Mouse (Mus musculus) thymus, postnatal 36 days (tissue): ENCODE data around the gene Lmln.
A peak's percentile ranks its signal among the peaks of the same experiment; 100 is the strongest.
"Not testable (repeated sequence)": the region's sequence is repeated elsewhere in the genome, so short reads cannot be mapped to it uniquely, and the experiment has no call there.

ENCODE experiments used
- DNase-seq, 2 experiments: peaks; one replicate each; pipeline ENCODE4 v3.0.0; 2022; ENCODE audit warnings: mixed read lengths in 2 of 2

The Lmln gene

DNA sequence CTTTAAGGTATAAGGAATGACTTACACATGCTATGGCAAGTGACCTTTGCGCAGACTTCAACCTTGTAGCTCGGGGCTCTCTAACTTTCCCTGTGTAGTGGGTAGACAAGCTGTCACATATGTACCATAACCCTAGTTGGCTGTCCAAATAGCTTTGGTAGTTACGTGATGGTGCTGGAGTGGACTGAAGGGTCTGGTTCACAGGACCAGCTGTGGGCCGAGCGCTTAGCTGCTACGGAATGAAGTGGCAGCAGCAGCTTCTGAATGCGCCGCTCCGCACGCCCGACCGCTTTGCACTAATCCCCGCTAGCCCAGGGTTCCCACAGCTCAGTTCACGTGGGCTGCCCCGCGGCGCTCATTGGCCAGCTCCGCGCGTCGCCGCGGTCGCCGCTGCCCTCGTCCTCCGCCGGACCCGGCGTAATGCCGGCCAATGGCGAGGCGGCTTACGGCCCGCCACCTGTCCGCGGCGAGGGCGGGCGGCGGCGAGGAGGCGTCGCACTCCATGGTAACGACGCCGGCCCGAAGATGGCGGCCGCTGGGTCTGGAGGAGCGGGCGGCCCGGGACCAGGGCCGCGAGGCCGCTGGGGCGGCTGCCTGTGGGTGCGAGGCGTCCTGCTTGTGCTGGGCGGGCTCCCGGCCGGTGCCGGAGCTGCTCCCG lies at the start of gene Lmln:
Gene Lmln (plus strand): TSS at position 498 of the 658 bp plus-strand sequence.
- peak; percentile 62 to 68 for DNase-seq

DNA sequence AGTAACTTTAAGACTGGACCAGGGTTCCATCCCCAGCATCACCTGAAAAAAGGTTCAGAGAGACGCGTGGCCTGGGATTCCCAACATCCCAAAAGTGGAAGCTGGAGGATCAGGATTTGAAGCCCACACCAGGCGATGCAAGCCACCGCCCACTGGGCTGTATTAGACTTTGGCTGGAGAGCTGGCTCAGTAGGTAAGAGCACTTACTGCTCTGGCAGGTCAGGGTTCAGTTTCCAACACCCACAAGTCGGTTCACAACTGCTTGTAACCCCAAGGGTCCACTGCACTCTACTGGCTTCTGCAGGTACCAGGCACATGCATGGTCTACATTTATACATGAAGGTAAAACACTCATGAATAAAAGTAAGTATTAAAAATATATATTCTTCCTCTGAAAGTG lies 48.5 kb upstream of the Lmln start:
- no peak for DNase-seq

DNA sequence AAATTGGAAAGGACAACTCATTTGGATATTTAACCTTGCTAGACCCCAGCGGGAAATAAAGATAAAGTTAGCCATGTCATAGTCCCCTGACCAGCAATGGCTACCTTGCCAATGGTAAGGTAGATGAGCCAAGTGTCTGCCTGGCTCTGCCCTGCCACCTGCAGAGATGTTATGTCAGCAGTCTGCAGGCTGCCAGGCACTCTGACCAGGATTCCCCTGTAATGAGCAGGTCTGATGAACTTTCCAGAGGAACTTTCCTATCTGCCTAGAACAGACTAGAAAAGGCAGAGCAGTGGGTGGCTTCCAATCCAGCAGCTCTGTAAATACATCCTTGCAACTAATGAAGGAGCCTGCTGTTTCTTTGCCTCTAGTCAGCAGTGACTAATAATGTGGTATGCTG lies 47.4 kb upstream of the Lmln start:
- DNase-seq = no peak

DNA sequence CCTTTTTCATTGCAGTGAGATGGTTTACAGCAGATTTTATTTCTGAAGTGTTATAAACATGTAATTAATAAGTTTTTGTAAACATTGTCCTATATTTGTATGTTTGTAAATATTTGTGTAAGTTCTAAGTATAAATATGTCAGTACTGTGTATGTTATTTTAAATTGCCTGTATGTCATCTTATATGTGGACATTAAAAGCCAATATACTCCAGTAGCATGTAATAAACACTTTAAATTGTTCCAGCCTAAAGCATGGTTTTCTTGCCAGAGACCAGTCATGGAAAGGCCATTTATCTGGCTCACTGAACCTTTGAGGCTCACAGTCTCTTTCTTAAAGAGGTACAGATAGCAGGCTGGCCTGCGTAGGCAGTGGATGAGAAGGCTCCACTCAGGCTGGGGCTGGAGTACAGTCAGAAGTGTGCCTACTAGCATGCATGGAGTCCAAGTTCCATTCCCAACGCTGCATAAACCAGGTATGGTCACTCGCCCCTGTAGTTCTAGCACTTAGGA lies 46.9 kb upstream of the Lmln start:
- no peak for DNase-seq

DNA sequence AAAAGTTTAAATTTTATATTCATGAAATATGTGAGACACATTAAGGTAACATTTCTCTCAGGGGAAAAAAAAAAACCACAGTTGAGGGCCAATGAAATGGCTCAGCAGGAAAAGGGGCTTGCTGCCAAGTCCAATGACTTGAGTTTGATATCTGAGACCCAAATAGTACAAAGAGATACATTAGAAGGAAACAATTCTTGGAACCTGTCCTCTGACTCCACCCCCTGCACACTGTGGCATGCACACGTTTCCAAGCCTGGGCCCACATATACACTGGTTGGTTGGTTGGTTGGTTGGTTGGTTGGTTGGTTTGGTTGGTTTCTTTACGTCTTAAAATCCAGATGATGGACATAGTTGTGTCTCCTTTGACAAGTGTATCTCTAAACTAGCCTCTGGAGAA lies 46.3 kb upstream of the Lmln start:
- no peak for DNase-seq

DNA sequence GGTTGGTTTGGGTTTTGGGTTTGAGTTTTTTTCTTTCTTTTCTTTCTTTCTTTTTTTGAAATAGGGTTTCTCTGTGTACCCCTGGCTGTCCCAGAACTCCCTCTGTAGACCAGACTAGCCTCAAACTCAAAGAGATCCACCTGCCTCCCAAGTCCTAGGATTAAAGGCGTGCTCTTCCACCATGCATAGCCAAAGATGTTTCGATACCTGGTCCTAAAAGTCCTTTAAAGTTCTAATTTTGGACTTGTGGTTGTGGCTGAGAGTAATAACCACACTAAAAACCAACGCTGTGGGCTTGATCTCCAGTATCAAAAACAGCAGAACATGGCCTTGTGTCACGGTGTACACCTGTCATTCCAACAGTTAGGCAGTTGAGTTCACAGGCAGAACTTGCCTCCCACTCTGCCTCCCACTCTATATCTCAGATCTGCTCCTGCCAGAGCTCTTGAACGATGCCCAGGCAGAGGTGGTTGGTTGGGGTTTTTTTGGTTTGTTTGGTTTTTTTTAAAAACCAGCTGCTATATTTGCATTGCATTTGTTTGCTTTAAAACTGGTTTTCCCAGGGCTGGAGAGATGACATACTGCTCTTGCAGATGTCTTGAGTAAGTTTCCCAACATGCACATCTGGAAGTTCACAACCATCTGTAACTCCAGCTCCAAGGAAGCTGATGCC lies 44.5 kb upstream of the Lmln start:
- DNase-seq = no peak

DNA sequence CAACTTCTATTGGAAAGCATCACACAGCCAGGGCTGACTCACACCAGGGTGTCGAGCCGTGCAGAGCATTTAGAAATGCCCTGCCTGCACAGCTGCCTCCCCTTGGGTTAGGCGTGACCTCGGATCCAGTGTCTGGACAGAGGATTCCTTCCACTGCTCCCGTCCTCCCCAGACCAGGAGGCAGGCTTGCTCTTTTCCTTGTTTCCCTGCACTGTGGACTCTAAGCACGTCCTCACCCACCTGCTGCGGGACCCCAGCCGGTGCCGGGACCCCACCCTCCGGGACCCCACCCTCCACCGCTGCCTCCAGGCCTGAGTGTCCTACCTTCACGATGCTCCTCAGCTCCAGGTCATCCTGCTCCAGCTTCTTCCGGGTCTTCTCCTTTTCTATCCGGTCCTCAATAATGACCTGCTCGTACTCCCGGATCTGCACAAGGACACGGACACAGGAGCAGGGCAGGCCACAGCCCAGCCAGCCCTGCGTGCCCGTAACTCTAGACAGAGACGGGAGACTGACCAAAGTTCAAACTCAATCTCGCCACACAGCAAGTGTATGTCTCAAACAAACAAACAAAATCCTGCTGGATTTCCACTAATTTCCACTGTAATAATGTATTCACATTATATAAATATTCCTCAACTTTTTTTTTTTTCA lies 43.1 kb upstream of the Lmln start:
- DNase-seq = no peak

DNA sequence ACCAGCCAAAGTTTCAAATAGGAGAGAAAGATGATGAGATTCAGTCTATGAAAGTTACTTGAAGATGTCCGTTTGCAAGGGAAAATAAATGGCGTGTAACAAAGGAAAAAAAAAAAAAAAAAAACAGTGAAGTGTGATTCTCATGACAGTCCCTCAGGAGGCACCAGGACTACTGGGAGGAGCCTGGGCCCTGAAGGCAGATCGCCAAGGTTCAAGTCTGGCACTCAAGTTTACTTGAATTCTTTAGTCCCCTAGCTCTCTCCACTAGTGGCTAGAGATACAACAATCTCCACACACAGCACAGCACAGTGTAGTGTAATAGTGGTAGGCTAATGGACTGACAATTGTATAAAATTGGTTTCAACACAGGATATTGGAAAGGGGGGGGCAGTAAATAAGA lies 40.9 kb upstream of the Lmln start:
- DNase-seq = no peak

DNA sequence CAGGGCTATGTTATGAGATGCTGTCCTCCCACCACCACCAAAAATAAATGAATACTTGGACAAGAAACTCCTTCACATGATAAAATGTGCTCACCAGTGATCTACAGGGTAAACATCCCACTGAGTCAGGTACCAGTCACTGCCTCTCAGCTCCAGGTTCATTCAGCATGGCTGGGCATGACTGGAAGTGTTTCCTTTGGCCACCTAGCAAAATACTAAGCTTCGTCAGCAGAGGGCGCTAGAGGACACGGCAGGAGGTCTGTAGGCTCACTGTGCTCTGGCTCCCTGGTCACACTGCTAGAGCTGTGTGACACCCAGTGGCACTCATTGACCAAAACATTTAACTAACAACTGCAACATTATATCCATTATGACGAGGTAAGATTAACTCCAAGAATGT lies 38.6 kb upstream of the Lmln start:
- peak; percentile 77 to 81 for DNase-seq

DNA sequence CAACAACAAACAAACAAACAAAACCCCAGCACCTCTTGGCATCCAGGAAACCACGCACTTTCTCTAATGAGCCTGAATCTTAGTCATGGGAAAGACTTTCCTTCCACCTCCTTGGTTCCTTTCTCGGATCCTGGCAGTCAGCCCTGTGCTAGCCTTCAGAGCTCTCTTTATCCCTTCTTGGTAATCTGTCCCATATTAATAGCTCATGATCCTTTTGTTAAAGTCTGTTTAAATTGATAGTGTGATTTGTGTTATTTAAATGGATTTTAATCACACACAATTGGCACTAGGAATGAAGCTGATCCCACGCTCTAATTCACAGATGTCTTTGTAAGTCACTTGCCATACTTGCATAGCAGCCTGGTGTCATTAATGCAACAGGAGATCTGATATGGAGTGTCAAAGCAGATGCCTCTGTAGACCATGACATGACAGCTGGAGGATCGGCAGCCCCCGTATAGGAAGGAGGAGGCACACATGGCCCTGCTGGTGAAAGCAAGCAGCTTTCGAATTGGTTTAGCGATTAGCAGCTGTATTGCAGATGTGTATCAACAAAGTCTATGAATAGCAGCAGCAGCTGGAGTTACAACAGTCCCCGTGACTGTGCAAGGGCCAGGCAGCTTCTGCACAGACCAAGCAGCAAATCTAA lies 37.7 kb upstream of the Lmln start:
- no peak for DNase-seq

DNA sequence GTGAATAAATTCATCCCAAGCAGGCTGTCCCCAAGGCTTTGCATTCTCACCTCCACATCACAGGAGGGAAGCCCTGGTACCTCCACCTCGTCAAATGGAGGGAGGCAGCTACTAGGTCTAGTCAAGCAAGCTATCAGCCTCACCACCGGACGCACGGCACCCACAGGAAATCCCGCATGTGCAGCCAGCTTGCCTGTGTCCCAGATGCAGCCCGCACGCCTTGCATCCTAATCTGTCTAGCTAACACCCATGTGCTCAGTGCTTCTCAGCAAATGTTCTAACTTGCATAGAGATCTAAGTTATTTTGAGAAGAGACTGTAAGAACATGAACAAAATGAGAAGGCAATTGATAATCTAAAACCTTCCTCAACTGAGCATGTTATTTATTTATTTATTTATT lies 36.0 kb upstream of the Lmln start:
- peak in 1 of 2 experiments; percentile 35 for DNase-seq

DNA sequence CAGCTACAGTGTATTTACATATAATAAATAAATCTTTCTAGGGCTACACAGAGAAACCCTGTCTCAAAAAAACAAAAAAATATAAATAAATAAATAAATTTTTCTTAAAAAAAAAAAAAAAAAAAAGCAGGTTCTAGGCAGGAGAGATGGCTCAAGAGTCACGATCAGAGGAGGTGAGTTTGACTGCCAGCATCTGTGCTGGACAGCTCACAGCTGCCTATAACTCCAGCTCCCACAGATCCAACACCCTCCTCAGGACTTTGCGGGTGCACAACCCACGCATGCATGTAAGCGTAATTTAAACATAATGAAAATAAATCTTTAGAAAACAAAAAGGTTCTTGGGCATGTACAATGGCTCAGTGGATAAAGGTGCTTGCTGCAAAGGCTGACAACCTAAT lies 26.3 kb upstream of the Lmln start:
- no peak for DNase-seq

DNA sequence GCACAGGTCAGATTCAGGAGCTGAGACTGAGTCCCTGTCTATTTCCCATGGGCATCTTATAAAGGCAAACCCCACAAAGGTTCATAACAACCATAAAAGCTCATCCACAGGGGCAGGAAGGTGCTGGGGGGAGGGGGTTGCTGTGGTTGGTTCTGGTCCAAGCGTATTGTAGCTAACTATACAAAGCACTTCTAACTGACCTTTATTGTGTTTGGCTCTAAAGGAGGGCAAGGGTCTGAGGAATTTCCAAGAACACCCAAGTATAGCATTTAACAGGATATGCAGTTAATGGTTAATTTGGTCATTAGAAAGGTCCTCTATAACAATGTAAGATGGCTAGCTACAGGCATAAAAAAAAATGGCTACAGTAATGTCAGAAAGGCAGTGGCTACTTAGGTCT lies 19.6 kb upstream of the Lmln start:
- DNase-seq = no peak

DNA sequence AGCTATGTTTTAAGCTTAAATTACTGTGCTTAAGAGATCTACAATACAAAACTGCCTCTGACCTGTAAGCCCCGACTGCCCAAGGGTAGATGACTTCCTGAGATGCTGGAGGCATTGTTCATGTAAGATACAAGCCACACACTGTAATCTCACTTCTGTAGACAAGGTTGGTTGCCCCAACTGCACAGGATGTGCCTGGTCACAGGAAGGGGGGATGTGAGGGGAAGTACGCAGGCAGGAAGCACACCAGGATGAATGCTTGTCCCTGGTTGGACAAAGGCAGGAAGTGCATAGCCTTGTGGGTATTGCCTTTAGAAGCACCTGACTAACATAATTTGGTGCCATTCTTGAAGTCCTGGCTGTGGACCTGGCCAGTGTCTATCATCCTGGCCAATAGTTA lies 19.1 kb upstream of the Lmln start:
- DNase-seq = peak in 1 of 2 experiments; percentile 34

DNA sequence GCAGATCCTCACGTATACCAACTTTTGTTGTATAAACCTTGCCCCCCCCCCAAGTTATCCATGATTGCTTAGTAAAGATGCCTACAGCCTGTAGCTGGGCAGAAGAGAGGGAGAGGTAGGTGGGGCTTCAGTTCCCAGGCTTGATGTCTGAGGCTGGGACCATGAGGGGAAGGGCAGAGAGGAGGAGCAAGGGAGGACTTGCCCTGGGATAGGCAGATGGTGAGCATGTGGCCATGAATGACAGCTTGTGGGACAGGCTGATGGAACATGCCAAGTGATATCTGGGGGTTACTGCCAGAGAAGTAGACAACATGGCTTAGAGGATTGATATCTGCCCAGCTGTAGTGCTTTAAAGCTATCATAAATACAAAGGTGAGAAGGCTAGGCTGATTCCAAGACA lies 14.3 kb upstream of the Lmln start:
- no peak for DNase-seq

DNA sequence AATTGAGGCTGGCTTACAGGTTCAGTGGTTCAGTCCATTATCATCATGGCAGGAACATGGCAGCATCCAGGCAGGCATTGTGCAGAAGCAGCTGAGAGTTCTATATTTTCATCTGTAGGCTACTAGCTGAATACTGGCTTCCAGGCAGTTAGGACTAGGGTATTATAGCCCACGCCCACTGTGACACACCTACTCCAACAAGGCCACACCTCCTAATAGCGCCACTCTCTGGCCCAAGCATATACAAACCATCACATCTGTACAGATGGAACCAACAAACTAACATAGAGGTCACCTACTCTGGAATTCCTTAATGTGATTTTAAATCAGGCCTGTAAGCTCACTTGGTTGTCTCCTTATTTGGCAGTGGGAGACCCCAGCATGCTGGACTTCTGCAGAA lies 13.6 kb upstream of the Lmln start:
- DNase-seq = no peak

DNA sequence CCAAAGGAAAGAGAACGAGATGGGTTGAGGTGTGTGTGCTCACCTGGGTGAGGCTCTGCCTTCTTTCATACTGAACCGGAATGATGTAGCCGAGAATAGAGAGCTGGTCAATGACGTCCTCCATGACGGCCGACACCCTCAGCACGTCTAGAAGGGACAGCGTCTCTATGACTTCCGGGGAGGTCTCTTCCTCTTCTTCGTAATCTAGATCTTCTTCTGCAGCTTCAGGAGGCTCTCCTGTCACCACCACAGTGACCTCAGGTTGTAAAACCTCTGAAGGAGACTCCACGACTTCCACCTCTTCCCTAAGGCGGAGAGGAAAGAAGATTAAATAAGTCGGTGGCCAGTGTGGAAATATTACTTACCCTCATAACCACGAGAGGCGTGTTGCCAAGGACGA lies 12.5 kb upstream of the Lmln start:
- no peak for DNase-seq

DNA sequence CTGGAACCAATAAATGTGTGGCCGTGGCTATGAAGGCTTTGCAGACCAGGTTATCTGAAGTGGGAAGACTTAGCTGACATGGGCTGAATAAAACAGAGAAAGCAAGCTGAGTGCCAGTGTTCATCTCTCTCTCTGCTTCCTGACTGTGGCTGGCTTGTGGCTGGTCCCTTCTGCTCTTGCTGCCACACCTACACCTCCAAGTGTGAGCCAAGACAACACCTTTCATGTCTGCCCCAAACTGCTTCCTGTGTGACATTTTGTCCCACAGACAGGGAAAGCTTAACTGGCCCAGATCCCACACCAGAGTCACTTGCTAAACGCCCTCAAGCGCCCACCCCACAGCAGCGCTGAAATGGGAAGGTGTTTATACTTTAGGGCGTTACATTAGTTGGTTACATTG lies 9.2 kb upstream of the Lmln start:
- DNase-seq = no peak

DNA sequence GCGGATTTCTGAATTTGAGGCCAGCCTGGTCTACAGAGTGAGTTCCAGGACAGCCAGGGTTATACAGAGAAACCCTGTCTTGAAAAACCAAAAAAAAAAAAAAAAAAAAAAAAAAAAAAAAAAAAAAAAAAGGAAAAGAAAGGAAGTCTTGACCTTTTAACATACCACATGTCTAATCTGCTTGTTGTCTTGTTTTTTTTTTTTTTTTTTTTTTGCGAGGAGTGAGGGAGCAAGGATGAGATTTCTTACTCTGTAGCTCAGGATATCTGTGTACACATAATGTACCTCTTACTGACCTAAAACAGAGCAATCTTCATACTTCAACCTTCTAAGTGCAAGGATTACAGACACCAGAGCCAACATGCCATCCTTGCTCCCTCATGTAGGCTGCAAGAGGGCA lies 7.4 kb upstream of the Lmln start:
- not testable (repeated sequence) for DNase-seq

DNA sequence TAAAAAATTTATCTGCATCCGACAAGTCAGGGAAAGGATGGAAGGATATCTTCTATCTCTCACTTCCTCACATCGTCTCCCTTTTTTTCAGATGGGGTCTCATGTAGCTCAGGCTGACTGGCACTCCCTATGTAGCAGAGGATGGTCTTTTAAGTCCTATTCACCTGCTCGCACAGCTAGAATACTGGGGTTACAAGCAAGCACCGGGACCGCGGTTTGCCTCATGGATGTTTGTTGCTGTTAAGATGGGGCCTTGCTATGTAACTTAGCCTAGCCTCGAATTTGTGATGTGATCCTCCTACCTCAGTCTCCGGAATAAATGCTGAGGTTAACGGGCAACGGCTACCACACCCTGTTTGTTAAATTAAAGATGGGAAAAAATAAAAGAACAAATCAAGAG lies 6.7 kb upstream of the Lmln start:
- no peak for DNase-seq

DNA sequence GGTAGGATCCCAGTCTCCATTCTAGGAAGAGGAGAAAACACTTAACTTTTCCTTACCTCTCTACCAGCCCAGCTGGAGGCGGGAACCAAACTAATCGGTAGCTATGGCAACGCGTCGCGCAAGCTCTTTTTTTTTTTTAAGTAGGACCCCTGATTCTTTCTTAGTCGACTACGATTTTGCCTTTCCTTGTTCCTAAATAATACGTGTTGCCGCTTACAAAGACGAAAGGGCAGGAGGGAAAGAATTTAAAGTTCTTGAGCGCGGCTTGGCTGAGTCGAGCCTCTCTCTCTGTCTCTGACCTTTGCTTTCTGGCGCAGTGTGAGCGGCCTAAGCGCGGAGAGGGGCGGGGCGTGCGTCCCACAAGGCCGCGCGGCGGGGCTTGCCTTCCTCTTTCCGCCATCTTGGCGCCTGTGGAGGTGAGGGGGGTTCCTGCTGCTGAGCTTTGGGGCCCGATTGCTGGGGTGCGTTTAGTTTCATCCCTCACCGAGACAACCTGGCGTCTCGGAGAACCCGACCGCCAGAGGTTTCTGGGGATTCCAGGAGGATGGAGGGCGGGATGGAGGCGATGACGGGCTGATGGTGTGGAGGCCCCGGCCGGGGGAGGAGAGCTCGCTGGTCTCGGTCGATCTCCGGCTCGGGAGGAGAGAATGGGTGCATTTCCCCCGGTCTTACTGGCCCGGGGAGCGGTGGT lies 6.1 kb upstream of the Lmln start, which contains the start of the genes Iqcg and Rpl35a:
Gene Iqcg (minus strand): TSS at position 124 of the 691 bp plus-strand sequence.
Gene Rpl35a (plus strand): TSS at position 359 of the 691 bp plus-strand sequence.
- DNase-seq = peak; percentile 87 to 89

DNA sequence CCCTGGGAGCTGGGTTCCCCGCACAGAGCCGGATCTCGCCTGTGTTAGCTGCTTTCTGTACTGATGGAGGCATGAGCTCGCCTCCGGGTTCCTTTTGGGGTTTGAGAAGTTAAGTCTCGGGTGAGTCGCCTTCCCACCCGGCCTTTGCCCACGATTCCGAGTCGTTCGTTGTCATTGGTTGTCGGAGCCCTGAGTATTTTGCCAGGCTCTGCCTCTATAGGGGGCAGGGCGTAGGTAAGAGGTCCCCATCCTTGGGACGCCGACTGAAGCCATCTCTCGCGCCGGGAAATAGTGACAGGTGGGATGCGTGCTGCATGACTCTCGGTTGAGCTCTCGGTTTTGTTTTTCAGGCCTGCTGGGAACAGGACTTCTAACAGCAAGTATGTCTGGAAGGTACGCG lies 5.5 kb upstream of the Lmln start:
- DNase-seq = no peak

DNA sequence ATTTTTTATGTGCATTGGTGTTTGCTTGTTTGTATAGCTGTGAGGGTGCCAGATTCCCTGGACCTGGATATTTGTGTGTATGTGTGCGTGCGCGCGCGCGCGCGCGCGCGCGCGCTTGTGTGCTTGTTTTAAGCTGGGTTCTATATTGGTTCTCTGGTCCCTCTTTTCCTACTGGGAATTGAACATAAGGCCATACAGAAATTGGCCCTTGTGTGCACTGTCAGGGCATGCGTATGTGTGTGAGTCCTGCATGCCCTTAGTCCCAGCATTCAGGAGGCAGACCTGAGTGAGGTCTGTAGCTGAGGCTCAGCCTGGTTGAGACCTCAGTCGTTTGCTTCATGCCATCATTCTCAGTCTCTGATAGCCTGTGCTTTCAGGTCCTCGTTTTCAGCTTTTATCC lies 4.3 kb upstream of the Lmln start:
- no peak for DNase-seq
